Mouse (Mus musculus) lung, postnatal 0 days (tissue): Measurements from ENCODE around the gene Pank4.

ENCODE experiments used
- CTCF ChIP-seq: IDR thresholded peaks from 2 replicates; pipeline ENCODE4 v1.5.1; 2016; ENCODE audit warnings: antibody characterized with exemption, mild to moderate bottlenecking
- EP300 ChIP-seq: IDR thresholded peaks from 2 replicates; pipeline ENCODE4 v1.6.1; 2016; ENCODE audit warnings: antibody characterized with exemption, mild to moderate bottlenecking, control low read depth

GRCm38 (mm10) chr4:154957289-154957993 is 6.5 kb upstream of the Pank4 start:
- TF ChIP-seq CTCF (no peak), EP300 (no peak)
